Mouse (Mus musculus) limb, embryonic 11.5 days (tissue): Measurements from ENCODE around the gene Smc6. TPM values are rescaled to one million over a fixed set of nuclear protein-coding genes. Genes with fewer than 3 reads are reported as not detected.
A peak's percentile ranks its signal among the peaks of the same experiment; 100 is the strongest.

ENCODE experiments used
- ATAC-seq: fragments of 200-750 bp; cut with Nextera tagmentation; 2 replicates; pipeline ENCODE4 v1.8.0; 2017; ENCODE audit warnings: low read depth; ENCODE audit not compliant: insufficient number of reproducible peaks, low FRiP score, low TSS enrichment
- DNase-seq: peaks from one replicate; pipeline ENCODE4 v3.0.0-alpha.2; 2015; ENCODE audit warnings: low spot score
- H3K27ac ChIP-seq: fragments of 300-500 bp; sonication (generic); replicated peaks from 2 replicates; pipeline ENCODE4 v1.5.1; 2014; ENCODE audit warnings: low read depth, mild to moderate bottlenecking, low read length
- H3K27me3 ChIP-seq: fragments of 300-500 bp; sonication (generic); 2 replicates; pipeline ENCODE4 v1.6.1; 2014; ENCODE audit warnings: mild to moderate bottlenecking, low read length, mixed read lengths; ENCODE audit not compliant: control insufficient read depth, insufficient read depth
- H3K36me3 ChIP-seq: fragments of 300-500 bp; sonication (generic); 2 replicates; pipeline ENCODE4 v1.6.1; 2014; ENCODE audit warnings: mild to moderate bottlenecking, low read length, moderate library complexity, mixed read lengths; ENCODE audit not compliant: control insufficient read depth, insufficient read depth
- H3K4me1 ChIP-seq: fragments of 300-500 bp; sonication (generic); 2 replicates; pipeline ENCODE4 v1.6.1; 2014; ENCODE audit warnings: low read length, mixed read lengths; ENCODE audit not compliant: control insufficient read depth, insufficient read depth
- H3K4me2 ChIP-seq: fragments of 300-500 bp; sonication (generic); 2 replicates; pipeline ENCODE4 v1.6.1; 2014; ENCODE audit warnings: low read depth, mild to moderate bottlenecking, moderate library complexity; ENCODE audit not compliant: severe bottlenecking
- H3K4me3 ChIP-seq: fragments of 300-500 bp; sonication (generic); 2 replicates; pipeline ENCODE4 v1.5.1; 2014; ENCODE audit warnings: low read depth, low read length
- H3K9ac ChIP-seq: fragments of 300-500 bp; sonication (generic); 2 replicates; pipeline ENCODE4 v1.6.1; 2014; ENCODE audit warnings: mild to moderate bottlenecking, low read length
- H3K9me3 ChIP-seq: fragments of 300-500 bp; sonication (generic); 2 replicates; pipeline ENCODE4 v1.6.1; 2016; ENCODE audit warnings: low read length; ENCODE audit not compliant: control insufficient read depth
- WGBS: fragments of 180-500 bp; shearing (Covaris S2); extraction: QIAGEN DNeasy Blood & Tissue Kit; methylation state at CpG from one replicate; pipeline ENCODE4 v1.1.7; 2014; 5-methylcytosine and 5-hydroxymethylcytosine counted together
- polyA plus RNA-seq: library from polyadenylated mRNA; unstranded; fragments of >200 nt; fragmentation: Nextera tagmentation; extraction: Ambion mirVana; gene quantifications from 2 replicates; pipeline ENCODE4 v1.2.1, GENCODE M21; 2014

Gene Smc6
- 138 and 143 TPM in 2 replicates for polyA plus RNA-seq

DNA sequence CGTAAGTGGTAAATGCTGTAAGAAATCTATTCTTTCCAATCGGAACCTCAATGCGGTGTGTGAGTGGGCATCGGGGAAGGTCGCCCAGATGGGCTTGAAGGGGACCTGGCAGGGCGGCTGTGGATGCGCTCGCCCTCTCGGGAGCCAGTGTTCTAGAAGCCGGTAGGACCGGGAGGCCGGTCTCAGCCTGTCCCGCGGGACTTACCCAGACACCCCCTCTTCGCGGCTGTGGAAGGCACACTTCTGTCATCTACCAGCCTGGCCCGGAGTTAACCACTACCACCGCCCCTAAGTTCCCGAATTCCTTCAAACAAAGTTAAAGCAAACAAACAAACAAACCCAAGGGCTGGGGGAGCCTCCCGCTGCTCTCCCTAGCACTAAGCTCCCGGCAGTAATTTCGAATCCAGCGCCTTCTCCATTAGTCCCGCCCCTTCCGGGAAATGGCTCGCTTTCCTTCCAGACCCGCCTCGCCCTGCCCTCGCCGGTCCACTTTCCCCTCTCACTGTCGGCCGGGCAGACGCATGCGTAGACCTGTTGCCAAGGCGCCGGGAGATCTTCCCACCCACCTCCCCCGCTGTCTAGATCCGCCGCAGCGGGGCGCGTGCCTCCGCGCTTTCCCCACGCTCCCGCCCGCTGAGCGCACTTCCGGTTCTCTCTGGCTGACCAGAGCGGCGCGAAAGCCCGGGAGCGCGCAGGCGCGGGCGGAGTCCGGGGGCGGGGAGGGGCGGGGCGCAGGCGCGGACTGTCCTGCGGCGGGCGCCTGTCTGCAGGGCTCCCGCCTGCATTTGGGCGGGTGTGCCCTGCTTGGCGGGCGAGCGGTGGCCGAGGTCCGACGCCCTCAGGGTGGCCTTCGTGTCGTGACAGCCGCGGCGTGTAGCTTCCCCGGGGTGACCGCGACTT, at the start of gene Smc6, which contains the start of gene Gen1:
Gene Smc6, plus strand, starts transcription at position 505 of the 900 bp plus-strand sequence.
Gene Gen1, minus strand, starts transcription at position 420 of the 900 bp plus-strand sequence.
- peak; percentile 99 for ATAC-seq
- peak; percentile 96 for DNase-seq
- Histone ChIP-seq H3K27me3 (no peaks in the 10 kb centered on the region), H3K4me2 (peak within 1 kb of the TSS; percentile 70), H3K4me1 (0 out of 2 replicates have a peak, but pooled peaks cover 2% of the 10 kb centered on the region), H3K4me3 (peak within 1 kb of the TSS; percentile 75), H3K9me3 (no peaks in the 10 kb centered on the region), H3K9ac (peak within 1 kb of the TSS; percentile 93), H3K27ac (peak within 1 kb of the TSS; percentile 93), H3K36me3 (no peaks in the 10 kb centered on the region)
- under 1% methylated on average over 61 of the region's 83 CpGs for WGBS

DNA sequence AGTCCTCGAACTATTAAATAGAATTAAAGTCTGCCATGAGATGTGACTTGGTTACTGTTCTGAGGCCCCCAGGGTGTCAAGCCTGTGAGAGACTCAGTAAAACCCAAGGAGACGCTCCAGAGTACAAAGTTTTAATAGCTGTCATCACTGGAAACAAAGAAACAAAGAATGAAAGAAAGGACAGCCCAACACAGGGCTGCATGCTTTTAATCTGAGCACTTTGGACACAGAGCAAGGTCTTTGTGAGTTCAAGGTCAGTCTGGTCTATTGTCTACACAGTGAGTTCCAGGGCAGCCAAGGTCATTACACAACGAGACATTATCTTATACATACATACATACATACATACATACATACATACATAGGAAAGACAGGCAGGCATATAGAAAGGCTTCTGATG, 49.2 kb upstream of the Smc6 start:
- no peak overlapping the region for H3K9ac ChIP-seq
- H3K36me3 ChIP-seq = no peaks in the 10 kb centered on the region
- H3K9me3 ChIP-seq = no peaks in the 10 kb centered on the region
- H3K4me1 ChIP-seq = peaks cover 1% of the 10 kb centered on the region; the same call in 1 of the 2 replicates
- H3K27ac ChIP-seq = no peak overlapping the region
- DNase-seq (no peak), ATAC-seq (no peak)
- H3K27me3 ChIP-seq = no peaks in the 10 kb centered on the region
- H3K4me3 ChIP-seq = no peak overlapping the region
- WGBS = 75% methylated on average over 3 of the region's 3 CpGs
- H3K4me2 ChIP-seq = no peak overlapping the region

DNA sequence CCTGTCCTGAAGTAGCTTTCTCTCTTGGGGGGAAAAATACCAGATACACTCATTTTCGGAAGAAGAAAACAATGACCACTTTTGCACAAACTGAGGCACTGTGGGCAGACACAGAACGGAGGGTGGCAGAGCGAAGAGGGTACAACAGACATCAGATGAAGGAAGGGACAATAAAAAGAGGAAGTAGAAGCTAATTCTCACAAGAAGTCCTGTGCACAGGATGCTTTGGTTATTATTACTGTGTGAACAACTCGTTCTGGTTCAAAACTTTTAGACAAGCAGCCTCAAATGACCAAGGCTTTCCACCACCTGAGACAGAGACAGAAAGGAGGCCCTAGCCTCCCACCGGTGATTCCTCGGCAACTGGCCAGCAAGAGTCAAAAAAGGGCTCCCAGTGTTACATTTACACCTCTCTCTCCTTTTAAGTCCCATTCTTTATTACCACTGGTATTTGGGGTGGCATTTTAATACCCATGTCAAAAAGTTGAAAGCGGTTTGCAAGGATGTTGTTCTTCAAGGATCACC, 47.9 kb upstream of the Smc6 start:
- ATAC-seq (no peak), DNase-seq (no peak)
- no peaks in the 10 kb centered on the region for H3K9me3 ChIP-seq
- no peaks in the 10 kb centered on the region for H3K27me3 ChIP-seq
- no peak overlapping the region for H3K9ac ChIP-seq
- no peak overlapping the region for H3K27ac ChIP-seq
- peaks cover 4% of the 10 kb centered on the region; the same call in 1 of the 2 replicates for H3K4me1 ChIP-seq
- 38% methylated on average over 7 of the region's 7 CpGs for WGBS
- no peaks in the 10 kb centered on the region for H3K36me3 ChIP-seq
- no peak overlapping the region for H3K4me2 ChIP-seq
- no peak overlapping the region for H3K4me3 ChIP-seq

DNA sequence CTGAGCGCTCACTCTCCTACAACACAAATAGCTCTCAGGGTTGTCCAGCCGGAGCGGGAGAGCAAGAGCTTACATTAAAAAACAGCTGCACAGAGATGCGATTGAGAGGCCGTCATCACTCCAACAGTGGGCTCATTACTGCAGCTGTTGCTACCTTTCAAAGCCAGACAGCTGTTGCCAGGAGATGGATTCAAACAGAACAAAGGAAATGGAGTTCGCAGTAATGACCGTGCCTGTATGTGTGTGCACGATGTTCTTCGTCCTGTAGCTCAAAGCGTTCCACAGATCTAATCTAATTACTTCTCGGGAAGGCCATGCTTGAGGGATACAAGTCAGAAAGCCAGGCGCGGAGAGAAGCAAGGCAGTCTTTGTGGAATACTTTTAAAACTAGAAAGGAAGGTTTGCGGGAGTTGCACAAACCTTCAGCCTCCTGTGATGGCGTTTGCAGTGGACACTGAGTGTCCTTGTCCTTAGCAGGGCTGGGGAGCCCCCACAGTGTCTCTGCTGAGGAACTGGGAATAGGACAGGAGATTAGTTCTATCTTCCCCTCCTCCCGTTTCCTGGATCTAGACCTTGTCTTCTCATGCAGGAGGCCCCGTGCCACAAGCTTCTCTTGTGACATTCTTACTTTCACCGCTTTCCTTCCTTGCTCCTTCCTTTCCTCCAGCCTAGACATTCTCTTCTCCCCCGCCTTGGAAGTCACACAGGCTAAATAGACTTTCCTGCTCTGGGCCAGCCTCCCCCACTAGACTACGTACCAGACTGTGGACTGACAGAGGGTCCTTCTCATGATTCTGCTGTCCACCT, 44.0 kb upstream of the Smc6 start:
- Histone ChIP-seq H3K27ac (peak overlapping the region; percentile 70), H3K4me2 (no peak overlapping the region; the same call in 1 of the 2 replicates), H3K4me3 (no peak overlapping the region), H3K27me3 (no peaks in the 10 kb centered on the region), H3K9ac (0 out of 2 replicates have a peak overlapping the region, but pooled peaks have one; percentile 24), H3K4me1 (peaks cover 4% of the 10 kb centered on the region; the same call in 1 of the 2 replicates), H3K9me3 (no peaks in the 10 kb centered on the region), H3K36me3 (no peaks in the 10 kb centered on the region)
- DNase-seq (peak; percentile 75), ATAC-seq (peak; percentile 90)
- 31% methylated on average over 20 of the region's 20 CpGs for WGBS

DNA sequence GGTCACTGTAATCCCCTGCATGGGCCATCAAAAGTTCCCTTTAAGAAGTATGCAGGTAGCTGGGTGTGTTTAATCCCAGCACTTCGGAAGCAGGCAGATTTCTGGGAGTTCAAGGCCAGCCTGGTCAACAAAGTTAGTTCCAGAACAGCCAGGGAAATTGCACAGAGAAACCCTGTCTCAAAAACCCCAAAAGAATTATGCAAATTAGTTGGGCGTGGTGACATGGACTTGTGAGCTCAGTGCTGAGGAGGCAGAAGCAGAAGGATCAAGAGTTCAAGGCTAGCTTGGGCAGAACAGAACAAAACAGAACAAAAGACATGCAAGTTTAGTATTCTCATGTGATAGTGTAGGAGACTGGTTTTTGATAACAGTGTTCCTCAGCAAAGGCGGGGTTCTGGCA, 43.1 kb upstream of the Smc6 start:
- no peak overlapping the region for H3K27ac ChIP-seq
- DNase-seq = no peak
- H3K36me3 ChIP-seq = no peaks in the 10 kb centered on the region
- WGBS = 70% methylated on average over 3 of the region's 3 CpGs
- no peak overlapping the region for H3K9ac ChIP-seq
- H3K4me1 ChIP-seq = peaks cover 4% of the 10 kb centered on the region; the same call in 1 of the 2 replicates
- H3K4me2 ChIP-seq = no peak overlapping the region
- no peaks in the 10 kb centered on the region for H3K9me3 ChIP-seq
- no peak overlapping the region for H3K4me3 ChIP-seq
- no peak for ATAC-seq
- no peaks in the 10 kb centered on the region for H3K27me3 ChIP-seq

DNA sequence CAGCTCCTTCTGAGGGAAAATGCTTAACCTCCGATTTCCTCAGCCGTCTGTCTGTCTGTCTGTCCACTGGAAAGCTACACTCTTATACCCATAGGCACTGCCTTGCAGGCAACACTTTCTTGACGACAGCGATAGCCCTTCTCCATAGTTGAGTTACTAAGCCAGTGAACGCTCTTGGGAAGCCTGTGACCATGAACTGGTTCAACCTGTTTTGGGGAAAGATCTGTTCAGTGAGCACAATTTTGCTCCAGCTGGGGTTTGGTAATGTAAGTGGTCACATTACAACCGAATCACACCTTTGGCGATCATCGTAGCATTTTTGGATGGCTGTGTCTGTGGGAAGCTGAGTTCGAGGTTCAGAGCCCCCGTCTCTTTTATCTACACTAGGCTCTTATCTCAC, 42.6 kb upstream of the Smc6 start:
- Histone ChIP-seq H3K4me2 (no peak overlapping the region), H3K4me1 (peaks cover 4% of the 10 kb centered on the region; the same call in 1 of the 2 replicates), H3K9me3 (no peaks in the 10 kb centered on the region), H3K9ac (no peak overlapping the region), H3K27ac (no peak overlapping the region), H3K36me3 (no peaks in the 10 kb centered on the region), H3K27me3 (no peaks in the 10 kb centered on the region), H3K4me3 (no peak overlapping the region)
- 88% methylated on average over 10 of the region's 10 CpGs for WGBS
- no peak for ATAC-seq
- no peak for DNase-seq

DNA sequence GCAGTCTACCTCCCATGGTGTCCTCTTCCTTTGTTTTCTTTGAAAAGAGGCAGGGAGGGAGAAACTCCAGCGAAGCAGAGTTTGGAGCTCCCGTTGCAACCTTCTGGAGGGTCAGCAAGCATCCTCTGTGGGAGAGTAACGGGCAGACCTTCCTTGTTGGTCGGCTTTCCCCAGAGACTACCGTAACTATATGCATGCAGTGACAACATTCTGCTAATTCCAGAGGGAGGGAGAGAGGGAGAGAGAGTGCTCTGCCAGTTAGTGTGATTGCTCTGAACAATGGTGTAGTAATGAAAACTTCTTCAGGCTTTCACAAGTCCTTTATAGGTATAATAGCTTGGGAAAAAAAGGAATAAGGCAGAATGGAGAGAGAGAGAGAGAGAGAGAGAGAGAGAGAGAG, 41.0 kb upstream of the Smc6 start:
- Histone ChIP-seq H3K36me3 (no peaks in the 10 kb centered on the region), H3K27ac (no peak overlapping the region), H3K4me1 (peaks cover 4% of the 10 kb centered on the region; the same call in 1 of the 2 replicates), H3K9me3 (no peaks in the 10 kb centered on the region), H3K4me2 (no peak overlapping the region), H3K4me3 (no peak overlapping the region), H3K27me3 (no peaks in the 10 kb centered on the region), H3K9ac (no peak overlapping the region)
- no peak for ATAC-seq
- DNase-seq = no peak
- WGBS = 12% methylated on average over 5 of the region's 5 CpGs

DNA sequence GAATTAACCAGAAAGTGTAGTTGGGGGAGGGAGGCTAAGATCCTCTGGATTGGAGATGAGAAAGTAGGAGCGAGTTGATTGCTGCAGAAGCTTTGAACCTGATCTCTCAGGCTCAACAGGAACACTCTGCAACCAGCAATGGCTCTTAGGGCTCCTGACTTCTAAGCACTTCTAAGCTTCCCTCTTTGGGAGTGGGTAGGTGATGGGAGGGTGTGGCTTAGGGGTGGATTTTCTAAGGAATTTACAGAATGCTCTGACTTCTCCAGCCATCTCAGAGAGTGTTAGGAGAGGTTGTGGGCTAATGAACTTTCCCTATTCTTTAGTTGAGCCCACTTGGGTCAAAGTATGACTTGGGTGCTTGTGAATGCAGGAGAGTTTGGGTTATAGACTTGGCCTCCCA, 39.6 kb upstream of the Smc6 start:
- no peak overlapping the region for H3K4me3 ChIP-seq
- WGBS = 24% methylated on average over 1 of the region's 1 CpGs
- DNase-seq (no peak), ATAC-seq (no peak)
- no peak overlapping the region for H3K27ac ChIP-seq
- no peak overlapping the region for H3K9ac ChIP-seq
- no peaks in the 10 kb centered on the region for H3K36me3 ChIP-seq
- no peaks in the 10 kb centered on the region for H3K9me3 ChIP-seq
- H3K4me2 ChIP-seq = no peak overlapping the region
- H3K27me3 ChIP-seq = no peaks in the 10 kb centered on the region
- H3K4me1 ChIP-seq = peaks cover 4% of the 10 kb centered on the region; the same call in 1 of the 2 replicates
